Mouse (Mus musculus) CD4-positive naive resting alpha-beta T cell, adult 57 days (primary cell): Measurements from ENCODE around the gene Gba. TPM values are rescaled to one million over a fixed set of nuclear protein-coding genes. Genes with fewer than 3 reads are reported as not detected.

Experiments used
- total RNA-seq: library from RNA; stranded (reverse); gene quantifications from one replicate; pipeline ENCODE4 v1.2.4, GENCODE M21; 2023

Gene Gba
- 61.2 TPM for total RNA-seq

DNA sequence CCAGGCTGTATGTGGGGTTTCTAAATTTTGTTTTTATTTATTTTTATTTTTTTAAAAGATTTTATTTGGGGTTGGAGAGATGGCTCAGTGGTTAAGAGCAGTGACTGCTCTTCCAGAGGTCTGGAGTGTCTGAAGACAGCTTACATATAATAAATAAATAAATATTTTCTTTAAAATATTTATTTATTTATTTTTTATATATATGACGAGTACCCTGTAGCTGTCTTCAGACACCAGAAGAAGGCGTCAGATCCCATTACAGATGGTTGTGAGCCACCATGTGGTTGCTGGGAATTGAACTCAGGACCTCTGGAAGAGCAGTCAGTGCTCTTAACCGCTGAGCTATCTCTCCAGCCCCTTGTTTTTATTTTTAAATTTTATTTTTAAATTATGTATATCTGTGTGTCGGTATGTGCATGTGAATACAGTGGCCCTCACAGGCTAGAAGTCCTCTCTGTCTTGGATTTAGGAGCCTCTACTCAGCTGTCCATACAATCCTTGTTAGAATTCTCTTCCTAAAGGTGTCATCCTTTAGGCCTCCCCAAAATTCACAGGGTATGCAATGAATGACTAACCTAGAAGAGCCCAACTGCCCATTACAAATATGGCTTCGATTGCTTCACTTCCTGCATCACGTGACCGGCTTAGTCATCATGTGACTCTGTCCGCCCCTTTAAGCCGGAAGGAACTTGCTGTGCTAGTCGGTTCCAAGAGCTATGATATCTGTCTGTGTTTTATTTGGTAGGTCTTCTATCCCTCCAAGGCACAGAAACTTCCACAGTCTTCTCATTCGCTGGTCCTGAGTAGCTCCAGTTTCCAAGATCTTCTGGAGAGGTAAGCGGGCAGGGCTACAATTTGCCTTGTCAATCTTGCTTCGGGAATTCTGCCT lies at the start of gene Gba:
TSS of gene Gba (plus strand) at position 676 of the 889 bp plus-strand sequence.

GRCm38 (mm10) chr3:89159616-89160344 lies 42.9 kb upstream of the Gba start, which contains the start of gene Hcn3:
TSS of gene Hcn3 (minus strand) at chr3:89160196.

GRCm38 (mm10) chr3:89164506-89165267 lies 38.0 kb upstream of the Gba start, which contains the start of gene Clk2:
TSS of gene Clk2 (plus strand) at chr3:89164795.

GRCm38 (mm10) chr3:89177242-89178106 lies 25.3 kb upstream of the Gba start, which contains the start of gene Scamp3:
TSS of gene Scamp3 (plus strand) at chr3:89177473.

GRCm38 (mm10) chr3:89183058-89183958 lies 19.4 kb upstream of the Gba start, which contains the start of gene Fam189b:
TSS of gene Fam189b (plus strand) at chr3:89183143.

GRCm38 (mm10) chr3:89214681-89215411 lies 12.1 kb downstream of the Gba start, which contains the start of gene Thbs3:
TSS of gene Thbs3 (plus strand) at chr3:89215180.

GRCm38 (mm10) chr3:89226900-89227299 lies 24.2 kb downstream of the Gba start, which contains the start of gene Mtx1:
TSS of gene Mtx1 (minus strand) at chr3:89227088.

GRCm38 (mm10) chr3:89228836-89229235 lies 26.1 kb downstream of the Gba start, which contains the start of gene Muc1:
TSS of gene Muc1 (plus strand) at chr3:89229057.

DNA sequence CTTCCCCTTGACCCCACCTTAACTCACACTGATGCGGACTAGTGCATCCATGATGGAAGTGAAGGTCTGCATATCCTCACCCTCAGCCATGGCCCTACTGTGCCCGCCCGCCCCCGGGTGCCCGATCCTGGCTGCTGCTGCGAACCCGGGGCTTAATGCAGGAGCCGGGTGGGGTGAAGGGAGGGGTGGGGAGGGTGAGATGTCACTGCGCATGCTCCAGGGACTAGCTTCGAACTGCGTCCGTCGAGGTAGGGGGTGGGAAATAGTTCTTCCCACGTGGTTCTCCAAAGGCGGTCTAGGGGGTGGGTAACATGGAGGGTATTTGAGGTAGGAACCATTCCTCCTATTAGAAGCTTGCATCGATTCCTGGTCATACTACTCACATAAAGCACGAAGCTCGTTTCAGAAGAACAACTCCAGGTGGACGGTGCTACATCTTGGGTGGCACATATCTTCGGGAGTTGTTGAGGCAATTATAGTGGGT lies 43.0 kb downstream of the Gba start, which contains the start of gene Krtcap2:
TSS of gene Krtcap2 (plus strand) at position 279 of the 484 bp plus-strand sequence.

GRCm38 (mm10) chr3:89246261-89247100 lies 43.8 kb downstream of the Gba start, which contains the start of gene Trim46:
TSS of gene Trim46 (minus strand) at chr3:89246309.

Other genes starting within 250 kb of the Gba start
- gene Rusc1, start 109.6 kb upstream of the Gba start, total RNA-seq, result 67.5 TPM
- gene Gm43738, start 101.8 kb upstream of the Gba start, total RNA-seq, result not detected
- 36.2 TPM for gene Fdps, start 101.0 kb upstream of the Gba start, total RNA-seq
- gene Pklr, start 66.8 kb upstream of the Gba start, total RNA-seq, result not detected
- gene Hcn3, start 42.7 kb upstream of the Gba start, total RNA-seq, result 6.1 TPM
- 132 TPM for gene Clk2, start 38.1 kb upstream of the Gba start, total RNA-seq
- gene Scamp3, start 25.5 kb upstream of the Gba start, total RNA-seq, result 156 TPM
- gene Fam189b, start 19.8 kb upstream of the Gba start, total RNA-seq, result 129 TPM
- 12.1 TPM for gene Thbs3, start 12.3 kb downstream of the Gba start, total RNA-seq
- gene Mtx1, start 24.2 kb downstream of the Gba start, total RNA-seq, result 205 TPM
- gene Muc1, start 26.1 kb downstream of the Gba start, total RNA-seq, result 0.50 TPM
- gene Krtcap2, start 43.0 kb downstream of the Gba start, total RNA-seq, result 94.5 TPM
- 2.0 TPM for gene Trim46, start 43.4 kb downstream of the Gba start, total RNA-seq
- 55.3 TPM for gene Dpm3, start 56.4 kb downstream of the Gba start, total RNA-seq
- 113 TPM for gene Slc50a1, start 67.6 kb downstream of the Gba start, total RNA-seq
- 0.41 TPM for gene Efna1, start 78.2 kb downstream of the Gba start, total RNA-seq
- gene Efna3, start 120.0 kb downstream of the Gba start, total RNA-seq, result not detected
- not detected for gene Efna4, start 135.1 kb downstream of the Gba start, total RNA-seq
- 19.3 TPM for gene Adam15, start 147.1 kb downstream of the Gba start, total RNA-seq
- 0.24 TPM for gene Dcst2, start 159.0 kb downstream of the Gba start, total RNA-seq
- not detected for gene Dcst1, start 162.3 kb downstream of the Gba start, total RNA-seq
- gene Zbtb7b, start 191.8 kb downstream of the Gba start, total RNA-seq, result 111 TPM
- not detected for gene Lenep, start 199.9 kb downstream of the Gba start, total RNA-seq
- 29.4 TPM for gene Flad1, start 208.9 kb downstream of the Gba start, total RNA-seq
- gene Cks1b, start 215.5 kb downstream of the Gba start, total RNA-seq, result 2.8 TPM
- 96.2 TPM for gene Shc1, start 215.5 kb downstream of the Gba start, total RNA-seq
- gene Pygo2, start 227.3 kb downstream of the Gba start, total RNA-seq, result 54.1 TPM
- 115 TPM for gene Pbxip1, start 233.8 kb downstream of the Gba start, total RNA-seq